Mouse (Mus musculus) ES-Bruce4 (cell line): Measurements from ENCODE around the gene Map3k6.

ENCODE experiments used
- CTCF ChIP-seq: IDR thresholded peaks from one replicate; pipeline ENCODE4 v1.8.1; 2011; ENCODE audit warnings: low read depth, low read length
- EP300 ChIP-seq: IDR thresholded peaks from 2 replicates; pipeline ENCODE4 v1.6.1; 2011; ENCODE audit warnings: low read depth, low read length; ENCODE audit not compliant: insufficient read depth
- POLR2A ChIP-seq: IDR thresholded peaks from one replicate; pipeline ENCODE4 v1.8.1; 2011; ENCODE audit warnings: low read length; ENCODE audit not compliant: insufficient read depth

GRCm38 (mm10) chr4:133251214-133251613 is 10.6 kb downstream of the Map3k6 start:
- TF ChIP-seq CTCF (peak; percentile 0), POLR2A (no peak), EP300 (no peak)
